ENCODE assay signal across 10 mouse cellular contexts in genomic region chr17:32027666-32028065, GRCm38 (mm10). TPM values are rescaled to one million over a fixed set of nuclear protein-coding genes. Genes with fewer than 3 reads are reported as not detected.
DNase-seq lines count a peak whose midpoint lies in the region; ATAC-seq and TF ChIP-seq lines count a peak whose summit lies in the region.
"Had no signal": no experiment of that assay in that cellular context is flagged by ENCODE, and none has a peak within 500 bp of the region (broad histone marks: within the 10 kb centered on the region; RNA-seq: fewer than 3 reads in every experiment).

No protein-coding gene starts in this region.

- no peak overlapping the region for H3K4me3 ChIP-seq in intestine, postnatal 0 days (ENCODE audit: low read depth, low read length)
- H3K4me3 ChIP-seq in intestine, embryonic 15.5 days (replicated peaks) = no peak overlapping the region
- H3K4me3 ChIP-seq in MEL (ENCODE audit: control insufficient read depth in 1 of 2, insufficient read depth in 1 of 2, low read depth in 2 of 2, low read length in 2 of 2) = no peak overlapping the region
- no peak overlapping the region for H3K4me3 ChIP-seq in stomach, embryonic 16.5 days (replicated peaks; ENCODE audit: low read length)
- no peak overlapping the region for H3K4me3 ChIP-seq in midbrain, embryonic 16.5 days (ENCODE audit: low read depth, low read length)
- H3K4me3 ChIP-seq: embryonic facial prominence, embryonic 13.5 days; limb, embryonic 13.5 days had no signal

- H3K9ac ChIP-seq in intestine, postnatal 0 days (ENCODE audit: low read depth, low read length) = no peak overlapping the region
- no peak overlapping the region for H3K9ac ChIP-seq in intestine, embryonic 15.5 days
- H3K9ac ChIP-seq in MEL (ENCODE audit: control insufficient read depth, low read depth, low read length, poor library complexity, severe bottlenecking) = no peak overlapping the region
- H3K9ac ChIP-seq in stomach, embryonic 16.5 days (ENCODE audit: low read length) = no peak overlapping the region
- H3K9ac ChIP-seq in midbrain, embryonic 16.5 days (ENCODE audit: low read depth, low read length) = no peak overlapping the region
- H3K9ac ChIP-seq: embryonic facial prominence, embryonic 13.5 days; limb, embryonic 13.5 days had no signal

- H3K36me3 ChIP-seq in intestine, postnatal 0 days (ENCODE audit: control insufficient read depth, insufficient read depth) = no peaks in the 10 kb centered on the region
- no peaks in the 10 kb centered on the region for H3K36me3 ChIP-seq in intestine, embryonic 15.5 days
- H3K36me3 ChIP-seq in MEL (ENCODE audit: control insufficient read depth in 1 of 2, insufficient read depth in 2 of 2, low read length in 2 of 2) = no peaks in the 10 kb centered on the region
- H3K36me3 ChIP-seq in stomach, embryonic 16.5 days (ENCODE audit: control insufficient read depth, insufficient read depth, low read length) = no peaks in the 10 kb centered on the region
- H3K36me3 ChIP-seq in midbrain, embryonic 16.5 days (ENCODE audit: control insufficient read depth, insufficient read depth, low read length) = no peaks in the 10 kb centered on the region
- H3K36me3 ChIP-seq: embryonic facial prominence, embryonic 13.5 days; limb, embryonic 13.5 days had no signal

- no peak for ATAC-seq in intestine, postnatal 0 days
- ATAC-seq in intestine, embryonic 15.5 days = no peak
- peak; percentile 26; the same call in 1 of the 2 replicates for ATAC-seq in stomach, embryonic 16.5 days (ENCODE audit: insufficient read depth, low FRiP score)
- no peak for ATAC-seq in midbrain, embryonic 16.5 days

- no peaks in the 10 kb centered on the region for H3K4me1 ChIP-seq in intestine, postnatal 0 days (replicated peaks; ENCODE audit: control insufficient read depth, insufficient read depth, low read length)
- 0 out of 2 replicates have a peak, but pooled peaks cover 5% of the 10 kb centered on the region for H3K4me1 ChIP-seq in intestine, embryonic 15.5 days (replicated peaks)
- H3K4me1 ChIP-seq in MEL (ENCODE audit: control insufficient read depth in 1 of 2, insufficient read depth in 2 of 2, low read length in 2 of 2) = no peaks in the 10 kb centered on the region
- peaks cover 9% of the 10 kb centered on the region; the same call in 1 of the 2 replicates for H3K4me1 ChIP-seq in stomach, embryonic 16.5 days (ENCODE audit: control insufficient read depth, insufficient read depth, low read length)
- H3K4me1 ChIP-seq in midbrain, embryonic 16.5 days (ENCODE audit: control insufficient read depth, insufficient read depth, low read length) = no peaks in the 10 kb centered on the region

- no peaks in the 10 kb centered on the region for H3K9me3 ChIP-seq in intestine, postnatal 0 days (ENCODE audit: control insufficient read depth)
- H3K9me3 ChIP-seq in intestine, embryonic 15.5 days = no peaks in the 10 kb centered on the region
- H3K9me3 ChIP-seq in MEL (replicated peaks; ENCODE audit: insufficient read depth, low read length) = no peaks in the 10 kb centered on the region
- no peaks in the 10 kb centered on the region for H3K9me3 ChIP-seq in stomach, embryonic 16.5 days (replicated peaks; ENCODE audit: control insufficient read depth, low read length)
- H3K9me3 ChIP-seq in midbrain, embryonic 16.5 days (replicated peaks; ENCODE audit: control insufficient read depth, low read length, poor library complexity, severe bottlenecking) = no peaks in the 10 kb centered on the region
- H3K9me3 ChIP-seq: embryonic facial prominence, embryonic 13.5 days; limb, embryonic 13.5 days had no signal

- TF ChIP-seq CTCF in intestine, postnatal 0 days (IDR thresholded peaks at IDR 0.05; ENCODE audit: low read depth) = peak; percentile 81
- TF ChIP-seq CTCF in MEL (IDR thresholded peaks at IDR 0.05 in 2 of 3, conservative IDR thresholded peaks at IDR 0.05 in 1 of 3; ENCODE audit: control insufficient read depth in 1 of 3, insufficient read depth in 1 of 3, low read depth in 2 of 3, low read length in 3 of 3, poor library complexity in 1 of 3, severe bottlenecking in 1 of 3) = peak; percentile 12 to 84 (median 47); a peak in 5 of 6 replicates

- no peaks in the 10 kb centered on the region for H3K79me2 ChIP-seq in MEL (ENCODE audit: control insufficient read depth, insufficient read depth, low read length, poor library complexity)

- DNase-seq in 416B (ENCODE audit: low read depth) (peak; percentile 84), MEL (ENCODE audit: low read depth, low spot score) (peak; percentile 74)
- peak; percentile 46 for DNase-seq in forelimb bud, embryonic 11.5 days (ENCODE audit: low read depth, low spot score)
- DNase-seq in cerebellum, postnatal 4 days (ENCODE audit: low spot score in 2 of 2) = no peak

- H3K27me3 ChIP-seq in intestine, postnatal 0 days (replicated peaks; ENCODE audit: control insufficient read depth, insufficient read depth, low read length) = no peaks in the 10 kb centered on the region
- H3K27me3 ChIP-seq in intestine, embryonic 15.5 days (replicated peaks) = no peaks in the 10 kb centered on the region
- H3K27me3 ChIP-seq in MEL (ENCODE audit: control insufficient read depth in 1 of 2, insufficient read depth in 2 of 2, low read length in 2 of 2) = peaks cover 2 to 18% of the 10 kb centered on the region in 2 experiments; a peak in 3 of 4 replicates
- H3K27me3 ChIP-seq in stomach, embryonic 16.5 days (ENCODE audit: control insufficient read depth, insufficient read depth, low read length) = no peaks in the 10 kb centered on the region
- H3K27me3 ChIP-seq in midbrain, embryonic 16.5 days (ENCODE audit: control insufficient read depth, insufficient read depth, low read depth, low read length) = no peaks in the 10 kb centered on the region
- H3K27me3 ChIP-seq: embryonic facial prominence, embryonic 13.5 days; limb, embryonic 13.5 days had no signal

- 31% methylated on average over 3 of the region's 3 CpGs for WGBS in intestine, postnatal 0 days
- WGBS in intestine, embryonic 15.5 days = 32% methylated on average over 3 of the region's 3 CpGs
- 30% methylated on average over 3 of the region's 3 CpGs for WGBS in stomach, embryonic 16.5 days
- WGBS in midbrain, embryonic 16.5 days = 31% methylated on average over 3 of the region's 3 CpGs

- no peak overlapping the region for H3K4me2 ChIP-seq in intestine, postnatal 0 days (replicated peaks; ENCODE audit: low read depth)
- H3K4me2 ChIP-seq in intestine, embryonic 15.5 days (replicated peaks) = no peak overlapping the region
- H3K4me2 ChIP-seq in stomach, embryonic 16.5 days (ENCODE audit: low read depth, low read length) = no peak overlapping the region
- no peak overlapping the region for H3K4me2 ChIP-seq in midbrain, embryonic 16.5 days (ENCODE audit: low read length)
- H3K4me2 ChIP-seq: embryonic facial prominence, embryonic 13.5 days; limb, embryonic 13.5 days had no signal

- H3K27ac ChIP-seq in intestine, postnatal 0 days (ENCODE audit: low read depth, low read length) = no peak overlapping the region
- H3K27ac ChIP-seq in intestine, embryonic 15.5 days = no peak overlapping the region
- H3K27ac ChIP-seq in MEL (ENCODE audit: control insufficient read depth, low read depth, low read length) = no peak overlapping the region
- no peak overlapping the region for H3K27ac ChIP-seq in stomach, embryonic 16.5 days (ENCODE audit: low read length)
- no peak overlapping the region for H3K27ac ChIP-seq in midbrain, embryonic 16.5 days (ENCODE audit: low read length)
- H3K27ac ChIP-seq: embryonic facial prominence, embryonic 13.5 days; limb, embryonic 13.5 days had no signal

- TF ChIP-seq RAD21 in MEL (IDR thresholded peaks at IDR 0.05; ENCODE audit: low read depth, low read length) = peak; percentile 82

- no peak for TF ChIP-seq POLR2A in MEL (IDR thresholded peaks at IDR 0.05; ENCODE audit: control insufficient read depth in 1 of 2, insufficient read depth in 1 of 2, low read depth in 1 of 2, low read length in 2 of 2, poor library complexity in 1 of 2)

- TF ChIP-seq EP300 in MEL (IDR thresholded peaks at IDR 0.05; ENCODE audit: low read depth in 1 of 2, low read length in 2 of 2) = no peak

TF ChIP-seq in MEL, 35 proteins besides CTCF, POLR2A, EP300 and RAD21 (continues in another document):
- TF ChIP-seq ZKSCAN1 (IDR thresholded peaks at IDR 0.05; ENCODE audit: low read depth, low read length) (no peak), SMC3 (IDR thresholded peaks at IDR 0.05; ENCODE audit: low read depth, low read length) (peak; percentile 65), MAX (IDR thresholded peaks at IDR 0.05; ENCODE audit: low read length) (peak; percentile 86), ZNF384 (IDR thresholded peaks at IDR 0.05; ENCODE audit: low read depth, low read length) (no peak), ZC3H11A (IDR thresholded peaks at IDR 0.05; ENCODE audit: low read depth, low read length) (peak; percentile 70), MXI1 (IDR thresholded peaks at IDR 0.05; ENCODE audit: low read depth, low read length) (peak; percentile 28; the same call in 1 of the 2 replicates), SIN3A (IDR thresholded peaks at IDR 0.05; ENCODE audit: low read length) (0 out of 2 replicates have a peak, but pooled peaks have one; percentile 44), MYC (IDR thresholded peaks at IDR 0.05; ENCODE audit: low read depth, low read length) (peak; percentile 69; the same call in 1 of the 2 replicates), HCFC1 (IDR thresholded peaks at IDR 0.05; ENCODE audit: low read depth, low read length) (no peak), GABPA (IDR thresholded peaks at IDR 0.05; ENCODE audit: low read depth, low read length) (no peak), USF1 (IDR thresholded peaks at IDR 0.05; ENCODE audit: low read depth, low read length) (peak; percentile 93)

RNA-seq across cellular contexts. Expression of gene Rrp1b, which starts 8.2 kb away (rescaled TPM):
- polyA plus RNA-seq in intestine, postnatal 0 days (2015; fragmentation: Nextera tagmentation; extraction: Ambion mirVana) = 11.6 and 14.5 TPM in 2 replicates
- polyA plus RNA-seq in intestine, embryonic 15.5 days (2015; fragmentation: Nextera tagmentation; extraction: Ambion mirVana) = 52.7 and 56.6 TPM in 2 replicates
- total RNA-seq in MEL (2012; rRNA removed) = 60.2 and 84.1 TPM in 2 replicates
- 10 to 100 TPM in 1 of 2 experiments, not detected in 1; 78.6 TPM for polyA plus RNA-seq in MEL (2012; ENCODE audit: insufficient read depth in 1 of 2, insufficient read length in 2 of 2, low read depth in 1 of 2, low replicate concordance in 2 of 2, missing spikeins in 1 of 2)
- polyA plus RNA-seq in stomach, embryonic 16.5 days (2015; fragmentation: Nextera tagmentation; extraction: Ambion mirVana) = 40.1 and 42.6 TPM in 2 replicates
- 42.5 and 44.9 TPM in 2 replicates for polyA plus RNA-seq in midbrain, embryonic 16.5 days (2015; fragmentation: Nextera tagmentation; extraction: Ambion mirVana)

RNA-seq across cellular contexts. Expression of gene Hsf2bp, which starts 8.5 kb away (rescaled TPM):
- polyA plus RNA-seq in intestine, postnatal 0 days (2015; fragmentation: Nextera tagmentation; extraction: Ambion mirVana) = 4.1 and 5.3 TPM in 2 replicates
- polyA plus RNA-seq in intestine, embryonic 15.5 days (2015; fragmentation: Nextera tagmentation; extraction: Ambion mirVana) = 0.29 and 0.33 TPM in 2 replicates
- total RNA-seq in MEL (2012; rRNA removed) = 0.04 TPM in 1 of 2 replicates, not detected in the other
- polyA plus RNA-seq in MEL (2012; ENCODE audit: insufficient read depth in 1 of 2, insufficient read length in 2 of 2, low read depth in 1 of 2, low replicate concordance in 2 of 2, missing spikeins in 1 of 2) = under 1 TPM in 1 of 2 experiments, not detected in 1; 0.15 TPM
- 0.07 and 0.45 TPM in 2 replicates for polyA plus RNA-seq in stomach, embryonic 16.5 days (2015; fragmentation: Nextera tagmentation; extraction: Ambion mirVana)
- 0.65 and 0.76 TPM in 2 replicates for polyA plus RNA-seq in midbrain, embryonic 16.5 days (2015; fragmentation: Nextera tagmentation; extraction: Ambion mirVana)

Comparison
In these comparisons a context has a peak if more than half of its experiments do, and no peak if none do; other contexts are left out.
1. DNase-seq: peak in 416B (single experiment), MEL (single experiment) and forelimb bud, embryonic 11.5 days (single experiment); none in cerebellum, postnatal 4 days (0 of 2).